Mouse (Mus musculus): ENCODE data around the gene Shkbp1. TPM values are rescaled to one million over a fixed set of nuclear protein-coding genes. Genes with fewer than 3 reads are reported as not detected.

The Shkbp1 gene
- polyA plus RNA-seq, 1 experiment from 2014 or later, result 47.4 TPM

Other genes with a start within 250 kb of the Shkbp1 start
- gene Cyp2f2, start 236.1 kb downstream of the Shkbp1 start, polyA plus RNA-seq (2015; fragmentation: Nextera tagmentation; extraction: Ambion mirVana), result 0.15 TPM in 1 of 2 replicates, not detected in the other
- gene Cyp2t4, start 202.3 kb downstream of the Shkbp1 start, polyA plus RNA-seq (2015; fragmentation: Nextera tagmentation; extraction: Ambion mirVana), result 0.21 and 0.25 TPM in 2 replicates
- gene Egln2, start 189.2 kb downstream of the Shkbp1 start, polyA plus RNA-seq (2015; fragmentation: Nextera tagmentation; extraction: Ambion mirVana), result 91.5 and 95.7 TPM in 2 replicates
- 104 and 106 TPM in 2 replicates for gene Rab4b, start 177.1 kb downstream of the Shkbp1 start, polyA plus RNA-seq (2015; fragmentation: Nextera tagmentation; extraction: Ambion mirVana)
- gene Gm21983, start 174.9 kb downstream of the Shkbp1 start, polyA plus RNA-seq (2015; fragmentation: Nextera tagmentation; extraction: Ambion mirVana), result 0.54 and 0.72 TPM in 2 replicates
- gene Mia, start 174.9 kb downstream of the Shkbp1 start, polyA plus RNA-seq (2015; fragmentation: Nextera tagmentation; extraction: Ambion mirVana), result 18.2 and 18.8 TPM in 2 replicates
- gene BC024978, start 160.2 kb downstream of the Shkbp1 start, polyA plus RNA-seq (2015; fragmentation: Nextera tagmentation; extraction: Ambion mirVana), result 3.1 and 4.1 TPM in 2 replicates
- 192 and 197 TPM in 2 replicates for gene Snrpa, start 159.7 kb downstream of the Shkbp1 start, polyA plus RNA-seq (2015; fragmentation: Nextera tagmentation; extraction: Ambion mirVana)
- 6.0 and 7.0 TPM in 2 replicates for gene Itpkc, start 127.4 kb downstream of the Shkbp1 start, polyA plus RNA-seq (2015; fragmentation: Nextera tagmentation; extraction: Ambion mirVana)
- 21.1 and 23.7 TPM in 2 replicates for gene Coq8b, start 123.0 kb downstream of the Shkbp1 start, polyA plus RNA-seq (2015; fragmentation: Nextera tagmentation; extraction: Ambion mirVana)
- gene Numbl, start 97.6 kb downstream of the Shkbp1 start, polyA plus RNA-seq (2015; fragmentation: Nextera tagmentation; extraction: Ambion mirVana), result 51.2 and 53.6 TPM in 2 replicates
- 14.1 and 14.3 TPM in 2 replicates for gene Ltbp4, start 18.3 kb downstream of the Shkbp1 start, polyA plus RNA-seq (2015; fragmentation: Nextera tagmentation; extraction: Ambion mirVana)
- gene Gm20479, start 1.4 kb upstream of the Shkbp1 start, polyA plus RNA-seq (2015; fragmentation: Nextera tagmentation; extraction: Ambion mirVana), result not detected in 2 replicates
- gene Sptbn4, start 91.7 kb upstream of the Shkbp1 start, polyA plus RNA-seq (2015; fragmentation: Nextera tagmentation; extraction: Ambion mirVana), result 3.1 and 4.4 TPM in 2 replicates
- 13.2 and 15.1 TPM in 2 replicates for gene Blvrb, start 92.0 kb upstream of the Shkbp1 start, polyA plus RNA-seq (2015; fragmentation: Nextera tagmentation; extraction: Ambion mirVana)
- gene Sertad3, start 117.7 kb upstream of the Shkbp1 start, polyA plus RNA-seq (2015; fragmentation: Nextera tagmentation; extraction: Ambion mirVana), result 7.1 and 8.4 TPM in 2 replicates
- gene Sertad1, start 130.9 kb upstream of the Shkbp1 start, polyA plus RNA-seq (2015; fragmentation: Nextera tagmentation; extraction: Ambion mirVana), result 7.0 and 9.2 TPM in 2 replicates
- 1.5 TPM in 2 replicates for gene Prx, start 143.3 kb upstream of the Shkbp1 start, polyA plus RNA-seq (2015; fragmentation: Nextera tagmentation; extraction: Ambion mirVana)
- gene Hipk4, start 167.2 kb upstream of the Shkbp1 start, polyA plus RNA-seq (2015; fragmentation: Nextera tagmentation; extraction: Ambion mirVana), result 0.86 and 0.88 TPM in 2 replicates
- 171 and 225 TPM in 2 replicates for gene Pld3, start 197.2 kb upstream of the Shkbp1 start, polyA plus RNA-seq (2015; fragmentation: Nextera tagmentation; extraction: Ambion mirVana)
- gene 2310022A10Rik, start 197.2 kb upstream of the Shkbp1 start, polyA plus RNA-seq (2015; fragmentation: Nextera tagmentation; extraction: Ambion mirVana), result 35.6 and 37.5 TPM in 2 replicates
- gene Akt2, start 235.5 kb upstream of the Shkbp1 start, polyA plus RNA-seq (2015; fragmentation: Nextera tagmentation; extraction: Ambion mirVana), result 49.9 and 57.0 TPM in 2 replicates